Mouse (Mus musculus) myocyte (in vitro differentiated cells): ENCODE data around the gene Samd8. TPM values are rescaled to one million over a fixed set of nuclear protein-coding genes. Genes with fewer than 3 reads are reported as not detected.

Experiments
- H3K27me3 ChIP-seq: one replicate; pipeline ENCODE4 v1.6.1; 2011; ENCODE audit not compliant: control insufficient read depth, insufficient read depth, insufficient read length
- H3K36me3 ChIP-seq: one replicate; pipeline ENCODE4 v1.6.1; 2011; ENCODE audit not compliant: control insufficient read depth, insufficient read depth
- H3K4me2 ChIP-seq: one replicate; pipeline ENCODE4 v1.6.1; 2011; ENCODE audit warnings: low read depth, control low read depth
- H3K4me3 ChIP-seq: one replicate; pipeline ENCODE4 v1.5.1; 2011; ENCODE audit warnings: mild to moderate bottlenecking, control low read depth, moderate library complexity
- H3K79me2 ChIP-seq: one replicate; pipeline ENCODE4 v1.6.1; 2011; ENCODE audit not compliant: control insufficient read depth, insufficient read depth
- H3ac ChIP-seq: one replicate; pipeline ENCODE4 v1.6.1; 2011; ENCODE audit not compliant: control insufficient read depth, insufficient read length
- CEBPB ChIP-seq: IDR thresholded peaks from 2 replicates; pipeline ENCODE4 v1.6.1; 2011; ENCODE audit warnings: mild to moderate bottlenecking, moderate library complexity; ENCODE audit not compliant: poor library complexity, insufficient read depth, severe bottlenecking
- E2F4 ChIP-seq: IDR thresholded peaks from one replicate; pipeline ENCODE4 v1.6.1; 2011; ENCODE audit warnings: mild to moderate bottlenecking, control low read depth, moderate library complexity; ENCODE audit not compliant: insufficient read depth
- MAX ChIP-seq: IDR thresholded peaks from one replicate; pipeline ENCODE4 v1.6.1; 2011; ENCODE audit warnings: low read depth, mild to moderate bottlenecking, control low read depth
- MYOD1 ChIP-seq, 3 experiments: IDR thresholded peaks; one replicate each; pipeline ENCODE4 v1.6.1; 2011; ENCODE audit warnings: control low read depth in 2 of 3, low read depth in 2 of 3, mild to moderate bottlenecking in 2 of 3, moderate library complexity in 1 of 3; ENCODE audit not compliant: insufficient read length in 2 of 3, control insufficient read depth in 1 of 3
- MYOG ChIP-seq, 3 experiments: IDR thresholded peaks; one replicate each; pipeline ENCODE4 v1.6.1; 2011; ENCODE audit warnings: control low read depth in 2 of 3, low read depth in 2 of 3, mild to moderate bottlenecking in 2 of 3; ENCODE audit not compliant: insufficient read length in 2 of 3, control insufficient read depth in 1 of 3, insufficient read depth in 1 of 3
- POLR2A ChIP-seq: IDR thresholded peaks from one replicate; pipeline ENCODE4 v1.6.1; 2011; ENCODE audit warnings: low read depth, mild to moderate bottlenecking, control low read depth, moderate library complexity; ENCODE audit not compliant: insufficient read length
- POLR2AphosphoS2 ChIP-seq: IDR thresholded peaks from one replicate; pipeline ENCODE4 v1.6.1; 2011; ENCODE audit warnings: low read depth, control low read depth; ENCODE audit not compliant: insufficient read length
- REST ChIP-seq: IDR thresholded peaks from one replicate; pipeline ENCODE4 v1.6.1; 2011; ENCODE audit warnings: mild to moderate bottlenecking, control low read depth, moderate library complexity; ENCODE audit not compliant: insufficient read depth, insufficient read length
- SRF ChIP-seq: IDR thresholded peaks from one replicate; pipeline ENCODE4 v1.6.1; 2011; ENCODE audit warnings: low read depth; ENCODE audit not compliant: control insufficient read depth, insufficient read length
- TCF12 ChIP-seq: IDR thresholded peaks from one replicate; pipeline ENCODE4 v1.6.1; 2011; ENCODE audit warnings: mild to moderate bottlenecking, control low read depth; ENCODE audit not compliant: poor library complexity, insufficient read depth, severe bottlenecking
- TCF3 ChIP-seq: IDR thresholded peaks from one replicate; pipeline ENCODE4 v1.6.1; 2011; ENCODE audit warnings: low read depth, control low read depth; ENCODE audit not compliant: insufficient read length
- USF1 ChIP-seq: IDR thresholded peaks from one replicate; pipeline ENCODE4 v1.6.1; 2011; ENCODE audit warnings: low read depth, mild to moderate bottlenecking, control low read depth, moderate library complexity
- polyA plus RNA-seq: library from polyadenylated mRNA; unstranded; fragments of >200 nt; fragmentation: generic; extraction: Trizol; gene quantifications from one replicate; pipeline ENCODE4 v1.2.1, GENCODE M21; 2012; ENCODE audit warnings: missing spikeins

Samd8 gene
- polyA plus RNA-seq, 1 experiment = 27.8 TPM

DNA sequence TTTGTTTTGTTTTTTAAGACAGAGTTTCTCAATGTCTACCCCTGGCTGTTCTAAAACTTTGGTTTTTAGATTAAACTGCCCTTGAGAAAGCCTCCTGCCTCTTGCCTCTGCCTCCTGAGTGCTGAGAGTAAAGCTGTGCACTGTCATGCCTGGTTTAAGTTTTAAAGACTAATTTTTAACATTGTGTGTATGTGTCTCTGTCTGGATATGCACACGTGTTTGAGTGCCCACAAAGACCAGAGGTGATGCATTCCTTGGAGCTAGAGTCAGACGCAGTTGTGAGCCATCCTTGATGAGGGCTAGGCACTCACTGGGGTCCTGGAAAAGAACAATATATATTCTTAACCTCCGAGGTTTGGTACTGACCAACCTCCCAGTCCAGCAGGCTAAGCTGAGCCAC, 37.0 kb downstream of the Samd8 start:
- Histone ChIP-seq H3K79me2 (peaks cover 7% of the 10 kb centered on the region), H3ac (no peak overlapping the region), H3K36me3 (peaks cover 46% of the 10 kb centered on the region), H3K4me2 (no peak overlapping the region), H3K27me3 (no peaks in the 10 kb centered on the region), H3K4me3 (no peak overlapping the region)
- TF ChIP-seq CEBPB (no peak), POLR2AphosphoS2 (no peak), SRF (no peak), E2F4 (no peak), MAX (no peak), MYOD1 (IDR thresholded peaks at IDR 0.05; ENCODE audit: control insufficient read depth in 1 of 3, insufficient read length in 2 of 3, low read depth in 2 of 3) (no peak), USF1 (no peak), TCF12 (no peak), POLR2A (no peak), MYOG (IDR thresholded peaks at IDR 0.05; ENCODE audit: control insufficient read depth in 1 of 3, insufficient read depth in 1 of 3, insufficient read length in 2 of 3, low read depth in 2 of 3) (no peak), TCF3 (no peak), REST (no peak)

GRCm38 (mm10) chr14:21788121-21788520, 37.8 kb downstream of the Samd8 start:
- Histone ChIP-seq H3K36me3 (peaks cover 47% of the 10 kb centered on the region), H3K79me2 (peaks cover 7% of the 10 kb centered on the region), H3K4me2 (no peak overlapping the region), H3K4me3 (no peak overlapping the region), H3K27me3 (no peaks in the 10 kb centered on the region), H3ac (no peak overlapping the region)
- no peak for TF ChIP-seq POLR2AphosphoS2
- TF ChIP-seq SRF = no peak
- TF ChIP-seq POLR2A = no peak
- TF ChIP-seq CEBPB = no peak
- TF ChIP-seq MYOG (IDR thresholded peaks at IDR 0.05; ENCODE audit: control insufficient read depth in 1 of 3, insufficient read depth in 1 of 3, insufficient read length in 2 of 3, low read depth in 2 of 3) = no peak

DNA sequence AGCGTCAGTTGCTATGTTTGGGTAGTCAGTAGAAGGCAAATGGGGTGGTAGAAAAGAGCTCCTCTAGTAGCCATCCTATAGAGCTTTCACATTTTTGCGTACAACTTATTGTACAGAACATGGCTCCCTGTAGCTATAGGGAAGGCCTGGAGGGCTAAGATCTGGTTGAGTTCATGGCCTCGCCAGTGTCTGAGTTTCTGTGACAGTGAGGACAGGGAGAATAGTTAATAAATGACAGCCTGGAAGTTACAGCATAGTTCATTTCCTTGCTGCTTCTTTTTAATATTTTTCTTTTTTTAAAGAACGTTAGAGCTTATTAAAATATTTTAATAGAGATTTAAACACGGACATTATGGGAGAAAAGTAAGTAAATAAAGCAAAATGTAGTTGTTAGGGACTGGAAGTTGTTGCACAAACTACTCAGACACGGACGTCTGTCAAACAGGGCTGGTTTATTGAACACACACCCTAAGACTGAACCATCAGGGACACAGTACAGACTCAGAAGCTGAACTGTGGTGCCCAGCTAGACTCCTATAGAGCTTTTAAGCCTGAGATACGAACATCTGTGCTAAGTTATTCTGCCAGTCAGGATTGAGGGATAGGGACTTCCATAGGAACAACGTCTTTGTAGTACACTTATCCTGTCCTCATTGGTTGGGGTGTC, 40.4 kb downstream of the Samd8 start:
- TF ChIP-seq MYOG (IDR thresholded peaks at IDR 0.05; ENCODE audit: control insufficient read depth in 1 of 3, insufficient read depth in 1 of 3, insufficient read length in 2 of 3, low read depth in 2 of 3) = no peak
- no peak for TF ChIP-seq E2F4
- TF ChIP-seq CEBPB = no peak
- TF ChIP-seq TCF3 = no peak
- no peak for TF ChIP-seq REST
- TF ChIP-seq SRF = no peak
- no peak for TF ChIP-seq POLR2AphosphoS2
- TF ChIP-seq USF1 = no peak
- no peak for TF ChIP-seq MAX
- no peak for TF ChIP-seq MYOD1 (IDR thresholded peaks at IDR 0.05; ENCODE audit: control insufficient read depth in 1 of 3, insufficient read length in 2 of 3, low read depth in 2 of 3)
- no peak for TF ChIP-seq POLR2A
- no peak for TF ChIP-seq TCF12
- no peak overlapping the region for H3K4me2 ChIP-seq

DNA sequence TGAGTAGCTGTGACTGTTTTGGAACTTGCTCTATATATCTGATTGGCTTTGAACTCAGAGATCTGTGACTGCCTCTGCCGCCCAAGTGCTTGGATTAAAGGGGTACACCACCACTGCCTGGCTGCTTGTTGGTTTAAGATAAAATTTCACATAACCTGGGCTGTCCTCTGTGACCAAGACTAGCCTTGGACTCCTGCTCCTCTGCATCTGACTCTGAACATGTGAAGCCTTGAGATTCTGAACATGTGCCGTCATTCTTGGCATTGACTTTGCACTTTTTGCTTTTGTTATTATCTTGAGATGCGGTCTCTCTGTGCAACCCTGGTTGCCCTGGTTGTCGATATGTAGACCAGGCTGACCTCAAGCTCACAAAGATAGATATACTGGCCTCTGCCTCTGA, 41.4 kb downstream of the Samd8 start:
- no peaks in the 10 kb centered on the region for H3K27me3 ChIP-seq
- TF ChIP-seq SRF (no peak), POLR2AphosphoS2 (no peak), MYOG (IDR thresholded peaks at IDR 0.05; ENCODE audit: control insufficient read depth in 1 of 3, insufficient read depth in 1 of 3, insufficient read length in 2 of 3, low read depth in 2 of 3) (no peak), MYOD1 (IDR thresholded peaks at IDR 0.05; ENCODE audit: control insufficient read depth in 1 of 3, insufficient read length in 2 of 3, low read depth in 2 of 3) (no peak), CEBPB (no peak), MAX (no peak), E2F4 (no peak), TCF12 (no peak), REST (no peak), POLR2A (no peak)
- H3ac ChIP-seq = no peak overlapping the region
- H3K4me3 ChIP-seq = no peak overlapping the region
- no peak overlapping the region for H3K4me2 ChIP-seq
- H3K79me2 ChIP-seq = peaks cover 7% of the 10 kb centered on the region
- peaks cover 34% of the 10 kb centered on the region for H3K36me3 ChIP-seq

More for the DNA sequence above, 40.4 kb downstream of the Samd8 start:
- Histone ChIP-seq H3K27me3 (no peaks in the 10 kb centered on the region), H3K36me3 (peaks cover 38% of the 10 kb centered on the region), H3ac (no peak overlapping the region), H3K4me3 (no peak overlapping the region), H3K79me2 (peaks cover 7% of the 10 kb centered on the region)

DNA sequence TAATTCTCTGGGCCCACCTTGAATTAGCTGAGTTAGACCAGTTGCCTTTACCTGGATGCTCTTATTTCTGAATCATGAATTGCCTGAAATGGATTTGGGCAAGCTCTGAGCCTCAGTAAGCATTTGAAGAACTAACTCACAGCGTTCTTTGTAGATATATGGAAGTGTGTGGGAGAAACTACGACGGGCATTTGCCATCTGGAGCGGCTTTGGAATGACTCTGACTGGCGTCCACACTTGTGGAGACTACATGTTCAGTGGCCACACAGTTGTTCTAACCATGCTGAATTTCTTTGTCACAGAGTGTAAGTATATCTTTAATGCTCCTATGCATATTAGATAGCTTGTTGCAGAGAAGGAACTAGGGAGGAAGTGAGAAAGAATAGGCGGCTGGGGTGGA, 41.9 kb downstream of the Samd8 start:
- no peak for TF ChIP-seq USF1
- no peak for TF ChIP-seq TCF12
- TF ChIP-seq POLR2A = no peak
- no peak for TF ChIP-seq REST
- no peak for TF ChIP-seq MYOD1 (IDR thresholded peaks at IDR 0.05; ENCODE audit: control insufficient read depth in 1 of 3, insufficient read length in 2 of 3, low read depth in 2 of 3)
- no peak for TF ChIP-seq E2F4
- TF ChIP-seq MYOG (IDR thresholded peaks at IDR 0.05; ENCODE audit: control insufficient read depth in 1 of 3, insufficient read depth in 1 of 3, insufficient read length in 2 of 3, low read depth in 2 of 3) = no peak
- H3ac ChIP-seq = no peak overlapping the region
- H3K4me3 ChIP-seq = no peak overlapping the region
- peaks cover 33% of the 10 kb centered on the region for H3K36me3 ChIP-seq
- H3K4me2 ChIP-seq = no peak overlapping the region
- peaks cover 7% of the 10 kb centered on the region for H3K79me2 ChIP-seq
- no peaks in the 10 kb centered on the region for H3K27me3 ChIP-seq
